Mouse (Mus musculus): ENCODE data around the gene Cc2d2a.

Cc2d2a gene

DNA sequence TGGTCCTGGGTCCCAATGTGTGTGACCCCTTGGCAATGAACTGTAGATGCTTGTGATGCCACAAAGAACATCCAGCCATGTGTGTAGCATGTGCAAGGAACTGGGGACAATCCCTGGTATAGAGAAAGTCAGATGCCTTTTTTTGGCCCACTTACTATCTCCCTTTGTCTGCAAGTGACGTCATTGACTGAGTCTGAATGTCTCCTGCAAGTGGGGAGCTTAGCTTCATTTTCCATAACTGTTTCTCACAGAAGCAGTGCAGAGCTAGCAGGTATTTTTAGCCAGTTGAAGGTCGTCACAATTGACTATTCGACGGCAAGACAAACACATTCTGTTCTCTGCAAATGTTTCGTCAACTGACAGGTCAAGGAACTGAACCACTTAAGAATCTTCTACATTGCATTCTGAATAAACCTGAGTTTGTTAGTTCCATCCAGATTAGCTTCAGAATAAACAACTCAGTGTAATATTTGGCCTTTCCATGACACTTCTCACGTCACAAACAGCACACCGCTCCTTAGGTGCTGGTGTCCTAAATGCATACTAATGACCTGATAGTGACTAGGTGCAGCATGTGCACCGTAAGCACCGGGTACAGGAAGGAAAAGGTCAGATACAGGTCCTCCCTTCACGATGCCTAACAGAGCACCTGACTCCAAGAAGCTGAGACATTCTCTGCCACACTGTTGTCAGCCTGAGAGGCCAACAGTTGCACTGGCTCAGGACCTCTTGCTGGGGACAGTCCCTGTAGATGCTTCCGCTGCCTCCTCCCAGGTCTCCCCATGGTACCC lies 66.4 kb downstream of the Cc2d2a start:
- DNase-seq: no peak

DNA sequence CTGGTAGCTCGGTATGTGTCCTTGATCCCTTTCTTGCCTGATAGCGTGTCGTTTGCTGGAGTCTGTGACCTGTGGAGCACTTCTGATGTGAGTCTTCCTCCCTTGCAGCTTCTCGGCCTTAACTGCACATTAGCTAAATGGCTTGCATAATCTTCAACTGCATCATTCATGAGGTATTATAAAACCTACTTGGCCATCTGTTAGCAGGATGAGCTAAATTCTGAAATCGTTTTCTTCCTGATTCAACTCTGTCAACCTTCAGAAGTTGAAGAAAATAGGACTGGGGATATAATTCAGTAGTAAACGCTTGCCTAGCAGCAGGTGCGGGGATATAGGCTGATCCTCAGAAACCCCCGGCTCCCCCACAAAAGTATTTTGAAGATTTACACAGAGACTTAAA lies 70.2 kb downstream of the Cc2d2a start:
- no peak for DNase-seq

DNA sequence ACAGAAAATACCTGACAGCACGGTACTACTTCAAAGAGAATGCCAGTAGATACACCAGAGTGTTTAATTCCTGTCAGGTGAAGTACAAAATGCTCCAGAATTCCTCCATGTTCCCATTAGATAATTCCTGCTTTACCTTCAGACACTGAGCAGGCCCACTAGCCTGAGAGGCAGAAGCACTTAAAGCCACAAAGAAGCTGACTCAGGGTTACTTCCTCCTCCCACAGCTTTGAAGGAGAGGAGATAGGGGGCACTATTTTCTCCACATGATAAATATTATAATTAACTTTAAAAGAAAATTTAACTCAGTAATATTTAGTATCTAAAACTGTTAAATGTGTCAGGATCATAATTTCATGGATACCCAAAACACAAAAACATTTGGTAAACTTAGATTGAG lies 82.0 kb downstream of the Cc2d2a start:
- DNase-seq: no peak

DNA sequence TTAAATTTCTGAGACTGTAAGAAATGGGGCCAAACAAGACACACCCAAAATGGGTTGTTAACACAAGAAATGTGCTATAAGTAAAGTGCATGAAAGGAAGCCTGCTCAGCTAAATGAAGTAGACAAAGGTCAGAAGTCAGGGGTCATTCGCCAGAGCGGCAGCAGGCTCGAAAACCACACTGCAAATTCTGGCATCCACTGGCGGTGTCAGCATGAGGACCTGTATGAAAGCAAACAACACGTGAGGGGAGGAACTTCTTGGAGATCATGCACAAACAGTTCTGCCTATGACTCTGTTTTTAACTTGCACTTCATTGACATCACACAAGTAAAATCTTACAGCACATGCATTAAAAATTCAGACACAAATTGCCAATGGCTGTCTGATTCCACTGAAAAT lies 83.0 kb downstream of the Cc2d2a start:
- DNase-seq: peak; percentile 41

DNA sequence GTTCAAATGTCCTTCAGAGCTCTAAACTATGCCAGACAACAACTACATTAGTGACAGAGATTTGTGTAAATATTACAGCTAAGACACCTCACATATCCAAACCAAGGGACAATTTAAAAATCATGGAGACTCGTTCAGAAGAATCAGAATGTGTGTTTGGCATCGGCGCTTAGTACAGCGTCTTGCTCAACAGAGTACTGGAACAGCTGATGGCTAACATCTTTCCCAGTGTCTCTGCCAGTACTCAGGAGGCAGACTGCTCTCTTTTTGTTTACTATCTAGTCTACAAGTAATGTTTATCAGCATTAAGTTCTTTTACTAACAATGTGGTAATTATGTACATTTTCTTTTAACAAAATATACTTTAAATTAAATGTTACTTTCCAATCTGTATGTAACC lies 85.9 kb downstream of the Cc2d2a start:
- DNase-seq: no peak

DNA sequence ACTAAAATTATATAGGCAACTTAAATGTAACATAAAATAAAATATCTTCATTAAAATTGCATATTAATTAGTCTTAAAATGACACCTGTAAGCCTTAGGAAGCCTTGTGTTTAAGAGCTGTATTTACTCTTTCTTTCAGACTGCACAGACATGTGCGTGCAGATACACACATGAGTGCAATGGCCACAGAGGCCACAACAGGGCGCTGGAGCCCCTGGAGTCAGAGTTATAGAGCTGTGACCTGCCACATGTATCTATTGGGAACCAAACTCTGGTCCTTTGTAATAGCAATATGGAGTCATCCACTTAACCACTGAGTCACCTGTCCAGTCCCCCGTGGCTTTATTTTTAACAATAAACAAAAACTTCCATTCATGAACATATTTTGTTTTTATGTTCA lies 86.9 kb downstream of the Cc2d2a start:
- peak; percentile 11 for DNase-seq

DNA sequence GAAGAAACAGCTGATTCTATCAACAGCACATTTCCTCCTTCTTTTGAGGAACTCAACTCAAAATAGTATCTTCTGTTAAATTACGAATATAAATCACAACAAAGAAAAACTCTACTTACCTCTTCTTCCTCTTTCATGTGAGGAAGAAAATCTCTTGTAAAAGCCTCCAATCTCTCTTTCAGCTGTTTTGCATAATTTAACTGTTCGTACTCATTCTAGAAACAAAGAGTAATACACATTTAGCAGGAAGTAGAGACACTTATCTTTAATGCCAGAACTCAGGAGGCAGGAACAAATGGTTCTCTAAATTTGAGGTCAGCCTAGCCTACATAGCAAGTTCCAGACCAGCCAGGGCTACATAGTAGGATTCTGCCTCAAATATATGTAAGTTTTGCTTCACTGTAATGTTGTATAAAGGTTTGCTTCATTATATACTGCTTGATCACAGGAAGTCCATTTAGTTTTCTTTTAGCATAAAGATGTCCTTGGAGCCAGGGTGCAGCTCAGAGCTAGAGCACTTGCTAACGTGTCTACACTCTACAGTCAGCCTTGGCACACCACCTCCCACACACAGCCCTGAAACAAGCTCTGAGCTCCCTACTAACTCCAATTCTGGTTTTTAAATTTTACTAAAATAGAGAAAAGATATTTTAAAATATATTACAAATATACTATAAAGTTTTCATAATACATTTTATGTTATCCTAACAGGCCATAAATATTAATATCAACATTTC lies 108.6 kb downstream of the Cc2d2a start:
- no peak for DNase-seq

DNA sequence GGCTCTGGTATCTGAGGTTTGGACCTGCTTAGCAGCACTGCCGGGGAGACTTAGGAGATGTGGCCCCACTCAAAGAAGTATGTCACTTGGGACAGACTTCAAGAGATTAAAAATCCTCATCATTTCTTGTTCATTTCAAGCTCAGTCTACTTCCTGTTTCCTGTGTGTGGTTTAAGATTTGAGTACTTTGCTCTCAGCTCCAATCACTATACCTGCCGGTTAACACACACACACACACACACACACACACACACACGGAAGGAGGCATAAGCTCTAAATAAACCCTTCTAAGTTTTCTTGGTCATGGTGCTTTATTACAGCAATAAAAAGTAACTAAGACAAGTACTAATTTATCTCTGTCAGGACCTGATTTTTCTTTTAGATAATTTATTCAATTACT lies 109.4 kb downstream of the Cc2d2a start:
- DNase-seq: no peak

DNA sequence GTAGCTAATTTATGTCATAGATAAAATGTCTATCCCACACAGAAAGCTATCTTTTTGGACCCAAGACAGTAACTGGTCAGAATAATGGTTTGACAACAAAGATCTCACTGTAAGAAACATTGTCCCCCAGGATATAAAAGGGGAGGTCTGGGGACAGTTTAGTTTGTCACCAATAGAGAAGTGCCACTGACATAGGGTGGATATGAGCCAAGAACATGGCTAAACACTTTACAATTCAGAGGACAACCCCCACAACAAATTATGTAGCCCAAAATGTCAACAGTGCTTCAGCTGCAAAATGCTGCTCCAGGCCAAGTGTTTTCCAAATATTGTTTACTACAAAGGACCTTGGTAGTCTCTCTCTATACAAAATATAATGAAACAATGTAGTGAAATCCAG lies 114.3 kb downstream of the Cc2d2a start:
- no peak for DNase-seq

DNA sequence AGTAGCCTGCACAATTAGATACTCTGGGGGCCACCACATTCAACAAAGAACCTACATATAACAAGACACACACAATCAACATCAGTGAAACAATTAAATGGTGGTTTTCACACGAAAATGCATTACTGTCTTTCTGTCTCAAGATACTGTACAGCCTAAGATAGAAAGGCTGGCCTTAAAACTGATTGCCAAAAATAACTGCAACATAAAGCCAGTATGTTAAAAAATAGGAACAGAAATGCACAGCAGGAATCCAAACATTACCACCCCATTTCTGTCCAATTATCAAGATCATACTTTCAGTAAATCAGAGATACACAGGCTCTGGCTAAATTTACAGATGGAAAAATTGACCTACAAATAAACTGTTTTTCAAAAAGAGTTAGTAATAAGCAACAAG lies 114.8 kb downstream of the Cc2d2a start:
- DNase-seq: no peak

DNA sequence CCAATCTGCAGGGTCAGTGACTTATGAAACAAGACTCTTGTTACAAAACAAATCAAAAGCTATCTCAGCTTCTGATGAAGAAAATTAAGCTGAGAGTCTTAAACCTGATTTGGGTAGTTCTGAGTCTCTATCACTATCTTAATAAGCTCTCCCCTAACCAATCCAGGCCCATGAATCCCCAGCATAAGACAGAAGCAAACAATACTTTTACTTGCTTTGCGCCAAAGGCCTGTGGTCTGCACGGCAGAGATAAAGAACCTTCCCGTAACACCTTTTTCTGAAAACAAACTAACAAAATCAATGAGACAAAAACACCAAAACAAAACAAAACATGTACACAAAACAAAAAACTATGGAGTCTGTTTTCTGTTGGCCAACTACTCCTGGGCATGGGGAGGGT lies 116.4 kb downstream of the Cc2d2a start:
- DNase-seq: no peak

DNA sequence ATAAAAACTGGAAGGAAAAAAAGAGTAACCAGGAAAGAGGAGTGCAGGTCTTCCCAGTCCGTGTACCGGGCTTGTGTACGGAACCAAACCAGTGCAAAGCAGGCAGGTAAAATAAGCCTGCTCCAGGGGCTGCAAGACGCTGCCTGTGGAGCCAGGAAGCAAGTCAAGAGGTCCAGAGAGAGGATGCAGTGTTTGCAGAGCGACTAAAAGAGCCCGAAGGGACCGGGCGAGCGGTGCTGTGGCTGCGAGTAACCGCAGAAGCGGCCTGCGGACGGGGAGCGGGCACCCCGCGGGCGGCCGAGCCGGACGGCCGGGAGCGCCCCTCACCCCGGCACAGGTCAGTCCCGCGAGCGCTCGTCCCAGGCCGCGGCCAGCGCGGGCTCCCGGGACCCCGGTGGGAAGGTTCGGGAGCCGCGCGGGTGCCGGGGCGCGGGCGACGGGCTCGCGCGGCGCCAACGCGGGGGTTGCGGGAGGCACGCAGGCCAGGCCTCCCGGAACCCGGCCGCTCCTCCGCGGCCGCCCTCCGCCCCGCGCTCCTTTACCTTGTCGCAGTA lies 119.4 kb downstream of the Cc2d2a start:
- DNase-seq: no peak

DNA sequence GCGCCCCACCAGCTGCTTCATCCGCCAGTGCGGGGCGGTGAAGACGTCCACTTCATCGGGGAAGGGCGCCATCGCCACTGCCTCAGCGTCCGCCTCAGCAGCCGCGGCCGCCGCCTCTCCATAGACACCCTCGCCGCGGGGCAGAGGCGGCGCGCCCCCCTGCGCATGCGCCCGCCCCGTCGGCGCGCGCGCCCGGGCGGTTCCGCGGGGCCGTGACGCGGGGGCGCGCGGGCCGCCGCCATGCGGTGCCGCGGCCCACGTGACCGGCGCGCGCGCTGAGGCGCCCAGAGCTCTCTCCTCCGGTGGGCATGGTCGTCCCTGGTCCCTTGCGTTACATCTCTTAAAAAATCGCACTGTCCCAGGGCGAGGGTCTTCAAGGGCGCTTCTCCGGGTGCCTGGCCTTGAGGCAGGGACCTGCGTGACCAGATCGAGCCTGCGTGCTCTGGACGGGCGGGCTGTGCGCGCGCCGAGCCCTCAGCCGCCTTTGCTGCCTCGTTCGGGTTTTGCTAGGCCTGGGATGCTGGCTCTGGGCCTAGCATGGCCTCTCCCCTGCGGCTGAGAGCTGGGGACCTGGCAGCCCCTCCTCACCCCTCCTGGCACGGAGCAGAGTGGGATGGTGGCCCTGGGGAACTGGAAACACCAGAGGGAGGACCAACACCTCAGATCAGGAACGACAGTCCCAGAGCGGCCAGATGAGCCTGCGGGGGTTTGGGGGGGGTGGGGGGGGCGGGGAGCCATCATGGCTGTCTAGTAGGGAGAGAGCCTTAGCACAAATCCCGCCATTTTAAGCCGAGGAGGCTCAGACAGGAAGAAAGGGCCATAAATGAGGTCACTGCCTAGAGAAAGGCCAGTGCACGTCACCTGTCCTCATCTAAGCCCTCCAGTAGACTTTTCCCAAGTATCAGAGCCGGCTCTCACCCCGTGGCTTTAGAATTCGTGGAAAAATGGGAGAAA lies 120.1 kb downstream of the Cc2d2a start:
- DNase-seq: peak; percentile 93

DNA sequence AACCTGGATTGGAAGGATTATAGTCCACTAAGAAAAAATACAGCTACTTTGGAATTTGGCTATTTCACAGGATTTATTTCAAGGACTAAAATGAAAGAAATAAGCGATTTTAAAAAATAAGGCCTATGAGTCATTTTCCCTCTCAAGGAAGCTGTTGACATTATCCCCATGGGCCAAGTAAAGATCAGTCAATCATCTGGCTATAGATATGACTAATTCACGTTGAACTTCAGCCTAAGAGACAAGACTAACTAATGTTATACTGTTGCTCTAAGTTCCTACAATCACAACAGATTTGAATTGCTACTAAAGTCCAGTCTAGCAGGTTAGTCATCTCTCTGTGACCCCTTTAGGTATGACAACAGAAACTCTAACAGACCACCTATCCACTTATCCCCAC lies 121.8 kb downstream of the Cc2d2a start:
- no peak for DNase-seq

DNA sequence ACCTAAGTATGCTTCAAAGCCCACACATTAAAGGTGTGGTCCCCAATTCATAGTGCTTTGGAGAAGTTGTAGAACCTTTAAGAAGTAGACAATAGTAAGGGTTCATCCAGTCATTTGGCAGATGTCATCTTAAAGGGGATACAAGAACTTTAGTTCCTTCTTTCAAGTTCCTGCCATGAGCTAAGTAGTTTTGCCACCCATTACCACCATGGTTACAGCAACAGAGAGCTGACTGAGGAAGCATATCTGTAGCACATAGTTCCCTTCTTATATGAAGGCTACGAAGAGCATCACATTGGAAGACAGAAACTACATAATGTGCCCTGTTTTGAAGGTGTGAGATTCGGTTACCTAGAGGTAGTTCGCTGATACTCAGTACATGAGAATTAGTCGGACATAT lies 124.5 kb downstream of the Cc2d2a start:
- DNase-seq: no peak

DNA sequence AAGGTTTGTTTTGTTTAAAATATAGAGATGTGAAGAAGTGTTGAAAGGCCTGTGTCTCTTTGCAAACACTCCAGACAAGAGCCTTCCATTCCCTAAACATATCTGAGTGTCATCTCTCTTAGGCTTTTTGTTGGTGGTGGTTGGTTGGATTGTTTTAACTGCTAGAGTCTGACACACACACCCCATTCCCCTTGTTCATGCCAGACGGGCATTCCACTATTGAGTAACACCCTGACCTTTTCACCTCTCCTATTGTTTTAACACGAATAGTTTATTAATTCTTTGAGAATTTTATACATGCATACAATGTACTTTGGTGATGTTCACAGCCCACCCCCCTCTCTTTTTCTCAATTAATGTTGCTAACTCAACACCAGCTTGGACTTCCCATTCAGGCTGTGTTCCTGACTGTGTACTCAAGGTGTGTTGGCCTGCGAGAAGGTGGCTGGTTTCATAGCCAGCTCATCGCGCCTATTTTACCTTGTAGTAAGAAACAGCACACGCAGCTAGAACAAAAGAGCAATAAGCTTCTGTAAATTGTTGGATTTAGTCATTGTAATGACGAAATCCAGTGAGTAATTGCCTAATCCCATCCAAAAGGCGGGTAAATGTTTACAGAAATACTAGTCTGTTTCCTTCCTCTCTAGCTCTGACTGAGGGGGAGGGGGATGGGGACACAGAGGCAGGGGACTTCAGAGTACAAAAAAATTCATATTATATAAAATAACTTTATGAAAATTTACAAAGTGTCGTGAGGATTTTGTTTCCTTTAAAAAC lies 126.0 kb downstream of the Cc2d2a start:
- DNase-seq: no peak
